Mouse (Mus musculus): ENCODE measurements around the gene Cgref1. TPM values are rescaled to one million over a fixed set of nuclear protein-coding genes. Genes with fewer than 3 reads are reported as not detected.

The Cgref1 gene
- polyA plus RNA-seq, 1 experiment from 2014 or later: 3.2 TPM

DNA sequence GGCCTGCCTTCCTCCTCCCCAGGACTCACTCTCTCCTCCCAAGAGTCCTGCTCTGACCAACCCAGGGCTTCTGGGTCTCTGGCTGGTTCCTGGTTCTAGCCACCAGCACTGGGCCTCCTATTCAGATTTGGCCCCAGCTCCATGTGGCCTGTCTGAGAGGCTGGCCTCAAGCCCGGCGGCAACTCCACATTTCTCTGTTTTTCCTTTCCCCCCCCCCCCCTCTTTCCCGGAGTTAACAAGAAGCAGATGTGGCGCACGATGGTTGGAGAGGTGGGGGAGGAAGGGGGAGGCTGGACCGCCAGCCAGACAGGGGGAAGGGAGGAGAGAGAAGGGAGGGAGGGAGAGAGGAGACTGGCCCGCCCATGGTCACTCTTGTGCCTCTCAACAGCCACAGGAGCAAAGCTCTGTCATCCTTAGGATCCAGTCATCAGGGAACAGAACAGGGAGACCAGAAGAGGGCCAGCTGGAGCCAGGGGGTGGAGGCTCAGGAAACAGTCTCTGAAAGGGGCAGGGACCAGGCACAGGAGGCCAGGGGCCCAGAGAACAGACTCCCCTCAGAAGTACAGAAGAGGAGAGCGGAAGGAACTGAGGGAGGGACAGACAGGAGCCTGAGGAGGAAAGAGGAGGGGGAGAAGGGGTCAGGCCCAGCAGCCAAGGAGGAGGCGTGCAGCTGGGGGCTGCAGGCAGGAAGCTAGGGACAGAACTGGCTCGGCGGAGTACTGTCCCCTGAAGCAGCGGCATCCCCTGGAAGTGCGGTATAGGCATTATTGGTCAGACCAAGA lies 32.1 kb downstream of the Cgref1 start, which contains the start of gene Emilin1:
Gene Emilin1, plus strand, starts transcription at position 343 of the 782 bp plus-strand sequence.
- 19% methylated on average over 13 of the region's 13 CpGs for WGBS
- peak; percentile 94 for DNase-seq (ENCODE audit: low spot score)
- H3K27ac ChIP-seq (replicated peaks): peak within 1 kb of the TSS; percentile 89
- H3K9me3 ChIP-seq: no peaks in the 10 kb centered on the region
- peaks cover 17% of the 10 kb centered on the region for H3K36me3 ChIP-seq (replicated peaks)
- peaks cover 97% of the 10 kb centered on the region for H3K4me1 ChIP-seq
- H3K4me3 ChIP-seq: peak within 1 kb of the TSS; percentile 61
- H3K27me3 ChIP-seq (replicated peaks; ENCODE audit: low read depth, poor library complexity, severe bottlenecking): no peaks in the 10 kb centered on the region

DNA sequence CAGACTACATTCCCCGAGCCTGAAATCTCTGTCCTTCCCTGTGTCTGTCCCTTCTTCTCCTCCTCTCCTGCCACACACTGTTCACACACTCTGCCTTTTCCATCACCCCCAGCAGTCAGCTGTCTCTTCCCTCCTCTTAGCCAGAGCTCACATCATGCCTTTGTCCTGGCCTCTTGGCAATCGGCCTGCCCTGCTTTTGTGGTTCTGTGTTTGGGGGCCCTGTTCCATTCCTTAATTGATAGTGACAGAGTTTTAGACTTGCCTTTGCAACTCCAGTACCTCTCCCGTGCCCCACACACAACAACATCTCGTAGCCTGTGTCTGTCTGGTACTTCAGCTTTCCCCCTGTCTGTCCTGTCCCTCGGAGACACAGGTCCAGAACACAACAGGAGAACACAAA lies 33.2 kb downstream of the Cgref1 start:
- no peaks in the 10 kb centered on the region for H3K27me3 ChIP-seq (replicated peaks; ENCODE audit: low read depth, poor library complexity, severe bottlenecking)

GRCm38 (mm10) chr5:30910481-30910880 lies 34.9 kb downstream of the Cgref1 start:
- Histone ChIP-seq H3K27ac (replicated peaks) (peak overlapping the region; percentile 89), H3K4me3 (no peak overlapping the region), H3K4me1 (peaks cover 91% of the 10 kb centered on the region), H3K9me3 (no peaks in the 10 kb centered on the region), H3K36me3 (replicated peaks) (peaks cover 8% of the 10 kb centered on the region), H3K27me3 (replicated peaks; ENCODE audit: low read depth, poor library complexity, severe bottlenecking) (no peaks in the 10 kb centered on the region)
- no peak for DNase-seq (ENCODE audit: low spot score)

More for the DNA sequence above, 33.2 kb downstream of the Cgref1 start:
- Histone ChIP-seq H3K27ac (replicated peaks) (peak overlapping the region; percentile 89), H3K9me3 (no peaks in the 10 kb centered on the region), H3K4me1 (peaks cover 92% of the 10 kb centered on the region), H3K4me3 (peak overlapping the region; percentile 61; the same call in 1 of the 2 replicates), H3K36me3 (replicated peaks) (peaks cover 6% of the 10 kb centered on the region)
- WGBS: 52% methylated on average over 5 of the region's 5 CpGs
- DNase-seq (ENCODE audit: low spot score): peak; percentile 41

GRCm38 (mm10) chr5:30909863-30910262 lies 35.5 kb downstream of the Cgref1 start:
- Histone ChIP-seq H3K27me3 (replicated peaks; ENCODE audit: low read depth, poor library complexity, severe bottlenecking) (no peaks in the 10 kb centered on the region), H3K4me3 (no peak overlapping the region), H3K4me1 (peaks cover 91% of the 10 kb centered on the region), H3K9me3 (no peaks in the 10 kb centered on the region), H3K36me3 (replicated peaks) (peaks cover 14% of the 10 kb centered on the region), H3K27ac (replicated peaks) (peak overlapping the region; percentile 92)
- DNase-seq (ENCODE audit: low spot score): no peak
- WGBS: 77% methylated on average over 7 of the region's 7 CpGs

GRCm38 (mm10) chr5:30909300-30909659 lies 36.1 kb downstream of the Cgref1 start:
- H3K27ac ChIP-seq (replicated peaks): peak overlapping the region; percentile 92
- 32% methylated on average over 7 of the region's 7 CpGs for WGBS
- peak overlapping the region; percentile 29 for H3K4me3 ChIP-seq
- peaks cover 20% of the 10 kb centered on the region for H3K36me3 ChIP-seq (replicated peaks)
- H3K9me3 ChIP-seq: no peaks in the 10 kb centered on the region
- peaks cover 89% of the 10 kb centered on the region for H3K4me1 ChIP-seq
- no peak for DNase-seq (ENCODE audit: low spot score)
- no peaks in the 10 kb centered on the region for H3K27me3 ChIP-seq (replicated peaks; ENCODE audit: low read depth, poor library complexity, severe bottlenecking)

DNA sequence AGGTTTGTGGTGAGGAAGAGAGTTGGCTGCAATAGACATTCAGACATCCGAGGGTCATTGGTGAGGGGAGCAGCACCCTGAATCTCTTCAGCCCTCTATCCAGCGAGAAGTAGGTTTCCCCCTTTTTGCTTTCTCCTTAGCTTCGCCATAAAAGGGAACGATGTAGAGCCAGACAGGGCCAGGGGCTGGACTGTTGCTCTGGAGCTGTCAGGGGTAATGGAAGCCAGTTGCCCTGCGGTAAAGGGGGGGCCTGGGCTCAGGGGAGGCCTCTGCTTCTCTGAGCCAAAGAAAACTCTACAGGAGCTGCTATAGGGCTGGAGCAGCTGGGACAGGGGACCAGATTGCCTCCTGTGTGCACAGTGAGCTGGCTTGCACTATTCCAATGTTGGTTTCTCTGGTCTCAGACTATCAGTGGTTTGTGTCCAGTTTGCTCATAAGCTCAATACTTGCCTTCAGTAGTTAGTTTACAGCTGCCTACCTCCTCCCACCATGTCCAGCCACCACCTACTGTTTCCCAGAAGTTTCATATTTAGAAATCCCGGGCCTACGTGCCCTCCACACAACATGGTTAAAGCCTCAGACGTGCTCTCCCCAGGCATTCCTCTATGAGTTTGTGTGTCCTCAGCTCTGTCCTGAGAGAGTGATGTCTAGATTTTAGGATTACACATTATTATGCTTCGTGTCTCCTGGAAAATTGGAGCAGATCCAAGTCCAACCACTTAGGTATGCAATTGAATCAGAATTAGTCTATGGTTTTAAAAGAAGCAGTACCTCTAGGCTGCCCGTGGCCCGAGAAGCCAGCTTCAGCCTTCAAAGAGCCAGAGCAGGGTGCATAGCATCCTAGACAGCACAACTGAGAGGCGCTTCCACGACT lies 36.7 kb downstream of the Cgref1 start:
- no peaks in the 10 kb centered on the region for H3K27me3 ChIP-seq (replicated peaks; ENCODE audit: low read depth, poor library complexity, severe bottlenecking)
- H3K4me1 ChIP-seq: peaks cover 83% of the 10 kb centered on the region
- DNase-seq (ENCODE audit: low spot score): peak; percentile 71
- H3K4me3 ChIP-seq: peak overlapping the region; percentile 85
- H3K9me3 ChIP-seq: no peaks in the 10 kb centered on the region
- WGBS: 38% methylated on average over 13 of the region's 13 CpGs
- H3K27ac ChIP-seq (replicated peaks): peak overlapping the region; percentile 92
- H3K36me3 ChIP-seq (replicated peaks): peaks cover 26% of the 10 kb centered on the region

DNA sequence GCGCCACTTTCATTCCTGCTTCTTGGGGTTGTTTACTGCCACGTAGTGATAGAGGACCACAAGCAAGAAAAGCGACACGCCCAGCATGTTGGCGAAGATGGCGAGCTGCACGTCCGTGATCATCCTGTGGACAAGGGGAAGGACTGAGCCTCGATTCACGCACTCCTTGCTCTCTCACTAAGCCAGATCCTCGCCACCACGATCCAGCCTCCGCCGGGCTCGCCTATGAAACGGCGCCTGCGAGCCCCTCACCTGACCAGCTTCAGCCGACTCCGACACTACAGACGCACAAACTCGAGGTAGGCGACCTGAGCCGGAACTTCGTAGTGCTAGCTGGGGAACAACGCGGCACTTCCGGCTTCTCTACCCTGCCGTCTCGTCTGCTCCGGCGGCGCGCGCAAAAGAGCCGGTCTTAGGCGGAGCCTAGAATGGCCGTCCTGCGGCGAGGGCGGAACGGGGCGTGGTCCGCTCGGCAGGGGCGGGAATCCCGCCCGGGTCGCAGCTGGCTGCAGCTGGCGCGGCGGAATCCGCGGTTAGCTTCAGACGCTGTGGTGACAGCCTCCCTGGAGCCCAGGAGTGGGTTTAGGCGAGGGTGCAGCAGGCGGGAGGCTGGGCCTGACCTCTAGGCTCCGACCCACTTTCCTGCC lies 37.9 kb downstream of the Cgref1 start, which contains the start of gene Ost4:
Gene Ost4, minus strand, starts transcription at position 376 of the 647 bp plus-strand sequence.
- under 1% methylated on average over 58 of the region's 58 CpGs for WGBS
- peaks cover 71% of the 10 kb centered on the region for H3K4me1 ChIP-seq
- H3K27ac ChIP-seq (replicated peaks): peak within 1 kb of the TSS; percentile 92
- peak; percentile 98 for DNase-seq (ENCODE audit: low spot score)
- no peaks in the 10 kb centered on the region for H3K9me3 ChIP-seq
- H3K4me3 ChIP-seq: peak within 1 kb of the TSS; percentile 85
- no peaks in the 10 kb centered on the region for H3K27me3 ChIP-seq (replicated peaks; ENCODE audit: low read depth, poor library complexity, severe bottlenecking)
- H3K36me3 ChIP-seq (replicated peaks): peaks cover 37% of the 10 kb centered on the region

- Histone ChIP-seq H3K9me3 (no peaks in the 10 kb centered on the region), H3K27ac (replicated peaks) (no peak overlapping the region), H3K36me3 (replicated peaks) (peaks cover 94% of the 10 kb centered on the region), H3K4me1 (peaks cover 22% of the 10 kb centered on the region), H3K4me3 (no peak overlapping the region), H3K27me3 (replicated peaks; ENCODE audit: low read depth, poor library complexity, severe bottlenecking) (no peaks in the 10 kb centered on the region)
- WGBS: 94% methylated on average over 5 of the region's 5 CpGs
- DNase-seq (ENCODE audit: low spot score): no peak
Observed at GRCm38 (mm10) chr5:30901860-30902259, 43.5 kb downstream of the Cgref1 start.

GRCm38 (mm10) chr5:30890375-30890774 lies 55.0 kb downstream of the Cgref1 start:
- H3K27me3 ChIP-seq (replicated peaks; ENCODE audit: low read depth, poor library complexity, severe bottlenecking): no peaks in the 10 kb centered on the region
- peak overlapping the region; percentile 77 for H3K4me3 ChIP-seq
- peak overlapping the region; percentile 99 for H3K27ac ChIP-seq (replicated peaks)
- peaks cover 51% of the 10 kb centered on the region for H3K36me3 ChIP-seq (replicated peaks)
- peaks cover 29% of the 10 kb centered on the region for H3K4me1 ChIP-seq
- DNase-seq (ENCODE audit: low spot score): no peak
- 80% methylated on average over 7 of the region's 7 CpGs for WGBS
- H3K9me3 ChIP-seq: no peaks in the 10 kb centered on the region

DNA sequence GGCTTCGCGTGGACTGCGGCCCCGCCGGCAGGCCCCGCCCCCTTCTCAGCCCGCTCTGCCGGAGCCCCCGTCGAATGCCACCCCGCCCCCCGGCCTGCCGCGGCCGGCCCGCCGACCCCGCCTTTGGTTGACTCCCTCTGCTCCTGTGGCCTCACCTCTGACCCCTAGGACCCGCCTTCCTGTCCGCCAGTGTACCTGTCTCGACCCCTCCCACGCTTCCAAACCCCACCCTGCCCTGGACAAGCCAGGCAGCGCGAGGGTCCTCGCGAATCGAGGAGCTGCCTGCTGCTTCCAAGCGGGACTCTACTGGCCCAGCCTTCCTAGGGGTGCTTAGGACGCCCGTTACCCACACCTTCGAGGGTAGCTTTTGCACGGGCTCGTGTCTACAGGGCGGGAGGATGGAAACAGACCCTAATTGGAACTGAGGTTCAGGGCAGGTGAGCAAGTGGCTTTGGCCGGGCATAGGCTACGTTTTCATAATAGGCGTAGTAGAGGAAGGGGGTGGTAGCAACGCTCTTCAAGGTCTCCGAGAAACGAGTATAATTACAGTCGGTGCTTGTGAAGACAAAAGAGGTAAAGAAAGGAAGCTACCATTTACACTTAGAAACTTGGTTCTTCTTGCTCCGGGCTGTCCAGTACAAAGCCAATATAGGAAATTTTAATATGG lies 56.2 kb downstream of the Cgref1 start:
- Histone ChIP-seq H3K9me3 (no peaks in the 10 kb centered on the region), H3K4me1 (peaks cover 29% of the 10 kb centered on the region), H3K36me3 (replicated peaks) (peaks cover 40% of the 10 kb centered on the region), H3K27me3 (replicated peaks; ENCODE audit: low read depth, poor library complexity, severe bottlenecking) (no peaks in the 10 kb centered on the region), H3K4me3 (peak overlapping the region; percentile 77), H3K27ac (replicated peaks) (peak overlapping the region; percentile 99)
- whole genome bisulfite sequencing: 1% methylated on average over 42 of the region's 42 CpGs
- peak; percentile 91 for DNase-seq (ENCODE audit: low spot score)

GRCm38 (mm10) chr5:30888337-30889087 lies 56.9 kb downstream of the Cgref1 start, which contains the start of gene Agbl5:
Agbl5 (plus strand) TSS chr5:30888694.
- H3K4me1 ChIP-seq: peaks cover 29% of the 10 kb centered on the region
- peak; percentile 97 for DNase-seq (ENCODE audit: low spot score)
- peak within 1 kb of the TSS; percentile 99 for H3K27ac ChIP-seq (replicated peaks)
- no peaks in the 10 kb centered on the region for H3K9me3 ChIP-seq
- H3K27me3 ChIP-seq (replicated peaks; ENCODE audit: low read depth, poor library complexity, severe bottlenecking): no peaks in the 10 kb centered on the region
- H3K36me3 ChIP-seq (replicated peaks): peaks cover 33% of the 10 kb centered on the region
- H3K4me3 ChIP-seq: peak within 1 kb of the TSS; percentile 77
- under 1% methylated on average over 42 of the region's 42 CpGs for WGBS
